Mouse (Mus musculus): Measurements from ENCODE around the gene Idua. TPM values are rescaled to one million over a fixed set of nuclear protein-coding genes. Genes with fewer than 3 reads are reported as not detected.

Gene Idua
- polyA plus RNA-seq, 1 experiment from 2014 or later, result 8.2 TPM

DNA sequence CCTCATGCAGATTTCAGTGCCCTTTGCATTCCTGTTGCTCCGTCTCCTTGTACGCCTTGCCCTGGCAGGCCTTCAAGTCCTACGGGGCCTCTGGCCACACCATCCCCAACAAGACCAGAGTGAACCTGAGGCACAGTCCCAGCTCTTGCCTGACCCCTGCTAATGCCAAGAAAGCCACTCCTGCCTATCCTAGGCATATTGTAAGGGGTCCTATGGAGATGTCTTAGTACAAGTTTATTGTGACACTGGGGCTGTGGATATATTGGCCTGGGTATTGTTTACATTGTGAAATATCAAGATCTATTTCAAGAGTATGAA lies 13.8 kb upstream of the Idua start:
- Histone ChIP-seq H3K4me1 (no peaks in the 10 kb centered on the region), H3K27me3 (replicated peaks) (no peaks in the 10 kb centered on the region), H3K36me3 (peaks cover 65% of the 10 kb centered on the region), H3K4me2 (replicated peaks) (no peak overlapping the region), H3K4me3 (no peak overlapping the region), H3K9me3 (no peaks in the 10 kb centered on the region), H3K9ac (no peak overlapping the region), H3K27ac (no peak overlapping the region)
- WGBS, result 95% methylated on average over 3 of the region's 3 CpGs
- no peak for ATAC-seq (ENCODE audit: low FRiP score, low read depth)

- Histone ChIP-seq H3K27ac (no peak overlapping the region), H3K9ac (no peak overlapping the region), H3K9me3 (no peaks in the 10 kb centered on the region), H3K36me3 (peaks cover 66% of the 10 kb centered on the region), H3K4me2 (replicated peaks) (no peak overlapping the region), H3K27me3 (replicated peaks) (no peaks in the 10 kb centered on the region), H3K4me3 (no peak overlapping the region), H3K4me1 (no peaks in the 10 kb centered on the region)
- WGBS, result 89% methylated on average over 2 of the region's 2 CpGs
- ATAC-seq (ENCODE audit: low FRiP score, low read depth), result no peak
Measured at GRCm38 (mm10) chr5:108647311-108647710, 12.8 kb upstream of the Idua start.

- H3K36me3 ChIP-seq, result peaks cover 66% of the 10 kb centered on the region
- 90% methylated on average over 2 of the region's 2 CpGs for whole genome bisulfite sequencing
- no peak overlapping the region for H3K4me2 ChIP-seq (replicated peaks)
- ATAC-seq (ENCODE audit: low FRiP score, low read depth), result no peak
- H3K27me3 ChIP-seq (replicated peaks), result no peaks in the 10 kb centered on the region
- H3K9ac ChIP-seq, result no peak overlapping the region
- no peak overlapping the region for H3K4me3 ChIP-seq
- H3K9me3 ChIP-seq, result no peaks in the 10 kb centered on the region
- H3K27ac ChIP-seq, result no peak overlapping the region
- H3K4me1 ChIP-seq, result no peaks in the 10 kb centered on the region
Measured at GRCm38 (mm10) chr5:108647820-108648465, 12.2 kb upstream of the Idua start.

- WGBS, result 89% methylated on average over 11 of the region's 11 CpGs
- Histone ChIP-seq H3K9me3 (no peaks in the 10 kb centered on the region), H3K4me2 (replicated peaks) (no peak overlapping the region), H3K27me3 (replicated peaks) (no peaks in the 10 kb centered on the region), H3K27ac (no peak overlapping the region), H3K36me3 (peaks cover 74% of the 10 kb centered on the region), H3K4me3 (no peak overlapping the region), H3K9ac (no peak overlapping the region), H3K4me1 (no peaks in the 10 kb centered on the region)
- no peak for ATAC-seq (ENCODE audit: low FRiP score, low read depth)
Measured at GRCm38 (mm10) chr5:108648937-108649576, 11.1 kb upstream of the Idua start.

DNA sequence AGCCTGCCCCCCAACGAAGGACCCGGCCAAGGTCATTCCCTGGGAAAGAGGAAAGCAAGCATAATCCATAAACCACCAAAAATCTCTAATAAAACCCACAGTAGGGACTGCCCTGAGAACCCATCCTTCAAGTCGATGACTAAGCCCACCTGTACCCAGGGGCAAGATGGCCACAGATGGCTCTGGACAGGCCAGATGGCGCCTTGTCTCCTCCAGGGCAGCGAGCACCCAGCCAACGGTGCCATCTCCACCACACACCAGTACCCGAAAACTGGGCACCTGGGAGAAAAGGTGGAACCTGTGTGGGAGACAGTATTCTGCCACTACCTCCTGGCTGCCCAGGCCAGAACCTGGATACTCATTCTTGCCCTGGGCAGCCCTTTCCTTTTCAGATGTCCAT lies 9.8 kb upstream of the Idua start:
- Histone ChIP-seq H3K27me3 (replicated peaks) (no peaks in the 10 kb centered on the region), H3K36me3 (peaks cover 76% of the 10 kb centered on the region), H3K4me1 (no peaks in the 10 kb centered on the region), H3K27ac (no peak overlapping the region), H3K9me3 (no peaks in the 10 kb centered on the region), H3K4me2 (replicated peaks) (no peak overlapping the region), H3K4me3 (no peak overlapping the region), H3K9ac (no peak overlapping the region)
- WGBS, result 93% methylated on average over 7 of the region's 7 CpGs
- no peak for ATAC-seq (ENCODE audit: low FRiP score, low read depth)

- no peaks in the 10 kb centered on the region for H3K27me3 ChIP-seq (replicated peaks)
- H3K4me1 ChIP-seq, result no peaks in the 10 kb centered on the region
- no peak; the same call in 1 of the 2 replicates for ATAC-seq (ENCODE audit: low FRiP score, low read depth)
- H3K4me3 ChIP-seq, result no peak overlapping the region
- no peak overlapping the region for H3K4me2 ChIP-seq (replicated peaks)
- H3K27ac ChIP-seq, result no peak overlapping the region
- no peaks in the 10 kb centered on the region for H3K9me3 ChIP-seq
- peaks cover 76% of the 10 kb centered on the region for H3K36me3 ChIP-seq
- no peak overlapping the region for H3K9ac ChIP-seq
- 82% methylated on average over 5 of the region's 5 CpGs for WGBS
Measured at GRCm38 (mm10) chr5:108651136-108651720, 8.9 kb upstream of the Idua start.

- Histone ChIP-seq H3K36me3 (peaks cover 78% of the 10 kb centered on the region), H3K4me3 (no peak overlapping the region), H3K4me2 (replicated peaks) (no peak overlapping the region), H3K27me3 (replicated peaks) (no peaks in the 10 kb centered on the region), H3K9ac (no peak overlapping the region), H3K27ac (no peak overlapping the region), H3K9me3 (no peaks in the 10 kb centered on the region), H3K4me1 (no peaks in the 10 kb centered on the region)
- WGBS, result 75% methylated on average over 1 of the region's 1 CpGs
- ATAC-seq (ENCODE audit: low FRiP score, low read depth), result peak; percentile 61; the same call in 1 of the 2 replicates
Measured at GRCm38 (mm10) chr5:108651823-108652222, 8.3 kb upstream of the Idua start.

DNA sequence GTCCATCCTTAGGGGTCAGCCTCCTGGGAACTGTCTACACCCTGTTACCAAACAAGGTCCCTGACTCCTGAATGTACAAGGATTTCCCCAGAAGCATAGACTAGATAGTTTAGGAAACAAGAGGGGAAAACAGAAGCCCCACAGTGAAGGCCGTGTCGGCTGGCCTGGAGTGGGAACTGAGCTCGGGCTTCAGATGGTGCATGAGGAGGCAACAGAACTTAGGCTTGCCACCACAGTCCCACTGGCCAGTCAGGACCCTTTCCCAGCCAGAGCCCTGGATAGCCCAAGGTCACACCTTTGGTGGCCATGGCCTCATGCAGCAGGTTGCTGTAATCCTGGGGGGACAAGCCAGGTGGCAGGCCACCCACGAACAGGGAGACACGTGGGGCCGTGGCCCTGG lies 6.8 kb upstream of the Idua start:
- no peak overlapping the region for H3K4me2 ChIP-seq (replicated peaks)
- H3K4me1 ChIP-seq, result peaks cover under 1% of the 10 kb centered on the region; the same call in 1 of the 2 replicates
- no peak overlapping the region for H3K4me3 ChIP-seq
- no peak overlapping the region for H3K9ac ChIP-seq
- 94% methylated on average over 6 of the region's 6 CpGs for whole genome bisulfite sequencing
- peaks cover 77% of the 10 kb centered on the region for H3K36me3 ChIP-seq
- H3K27ac ChIP-seq, result no peak overlapping the region
- no peak for ATAC-seq (ENCODE audit: low FRiP score, low read depth)
- no peaks in the 10 kb centered on the region for H3K27me3 ChIP-seq (replicated peaks)
- H3K9me3 ChIP-seq, result no peaks in the 10 kb centered on the region

- no peaks in the 10 kb centered on the region for H3K27me3 ChIP-seq (replicated peaks)
- H3K36me3 ChIP-seq, result peaks cover 65% of the 10 kb centered on the region
- no peak overlapping the region for H3K27ac ChIP-seq
- no peaks in the 10 kb centered on the region for H3K9me3 ChIP-seq
- no peak overlapping the region for H3K4me2 ChIP-seq (replicated peaks)
- H3K9ac ChIP-seq, result no peak overlapping the region
- H3K4me3 ChIP-seq, result no peak overlapping the region
- no peak for ATAC-seq (ENCODE audit: low FRiP score, low read depth)
- peaks cover 12% of the 10 kb centered on the region for H3K4me1 ChIP-seq
- 93% methylated on average over 10 of the region's 10 CpGs for WGBS
Measured at GRCm38 (mm10) chr5:108654444-108654990, 5.6 kb upstream of the Idua start.

DNA sequence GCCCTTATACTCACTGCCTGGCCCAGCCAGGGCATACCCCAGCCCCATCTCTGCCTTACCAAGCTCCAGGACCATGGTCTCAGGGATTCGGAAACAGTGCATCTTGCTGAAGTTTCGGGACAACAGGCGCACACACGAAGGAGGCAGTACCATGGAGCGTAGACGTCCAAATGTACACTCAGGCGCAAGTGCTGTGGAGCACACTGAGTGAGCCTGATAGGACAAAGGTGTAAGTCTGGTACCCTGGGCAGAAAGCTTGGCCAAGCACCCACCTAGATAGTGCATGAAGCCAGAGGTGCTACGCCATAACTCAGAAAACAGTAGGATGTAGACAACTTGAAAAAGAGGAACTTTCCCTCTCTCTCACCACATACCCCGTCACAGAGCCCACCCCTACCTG lies 4.8 kb upstream of the Idua start:
- no peak overlapping the region for H3K9ac ChIP-seq
- no peak for ATAC-seq (ENCODE audit: low FRiP score, low read depth)
- WGBS, result 94% methylated on average over 9 of the region's 9 CpGs

GRCm38 (mm10) chr5:108655891-108656650 lies 4.1 kb upstream of the Idua start:
- Histone ChIP-seq H3K36me3 (peaks cover 53% of the 10 kb centered on the region), H3K9ac (no peak overlapping the region), H3K27me3 (replicated peaks) (no peaks in the 10 kb centered on the region)

More for the DNA sequence above, 4.8 kb upstream of the Idua start:
- Histone ChIP-seq H3K4me1 (peaks cover 19% of the 10 kb centered on the region), H3K27ac (no peak overlapping the region), H3K9me3 (no peaks in the 10 kb centered on the region), H3K4me2 (replicated peaks) (no peak overlapping the region), H3K4me3 (no peak overlapping the region), H3K27me3 (replicated peaks) (no peaks in the 10 kb centered on the region), H3K36me3 (peaks cover 56% of the 10 kb centered on the region)

GRCm38 (mm10) chr5:108657406-108657805 lies 2.7 kb upstream of the Idua start:
- no peak overlapping the region for H3K4me2 ChIP-seq (replicated peaks)
- no peaks in the 10 kb centered on the region for H3K27me3 ChIP-seq (replicated peaks)
- WGBS, result 82% methylated on average over 5 of the region's 5 CpGs
- H3K9me3 ChIP-seq, result no peaks in the 10 kb centered on the region
- peaks cover 19% of the 10 kb centered on the region for H3K4me1 ChIP-seq
- no peak for ATAC-seq (ENCODE audit: low FRiP score, low read depth)
- H3K4me3 ChIP-seq, result no peak overlapping the region
- peaks cover 51% of the 10 kb centered on the region for H3K36me3 ChIP-seq
- no peak overlapping the region for H3K27ac ChIP-seq
- H3K9ac ChIP-seq, result no peak overlapping the region

More at GRCm38 (mm10) chr5:108655891-108656650, 4.1 kb upstream of the Idua start:
- Histone ChIP-seq H3K4me1 (peaks cover 19% of the 10 kb centered on the region), H3K4me2 (replicated peaks) (no peak overlapping the region), H3K9me3 (no peaks in the 10 kb centered on the region), H3K27ac (no peak overlapping the region), H3K4me3 (no peak overlapping the region)
- WGBS, result 95% methylated on average over 15 of the region's 15 CpGs
- no peak for ATAC-seq (ENCODE audit: low FRiP score, low read depth)
